Mouse (Mus musculus) midbrain, embryonic 14.5 days (tissue): ENCODE data around the gene Gtpbp2. TPM values are rescaled to one million over a fixed set of nuclear protein-coding genes. Genes with fewer than 3 reads are reported as not detected.

Source experiments
- ATAC-seq: fragments of 200-750 bp; cut with Nextera tagmentation; 2 replicates; pipeline ENCODE4 v1.8.0; 2017; ENCODE audit warnings: moderate number of reproducible peaks, moderate library complexity; ENCODE audit not compliant: low FRiP score, low TSS enrichment
- DNase-seq: peaks from one replicate; pipeline ENCODE4 v3.0.0-alpha.2; 2015
- H3K27ac ChIP-seq: fragments of 300-500 bp; sonication (generic); replicated peaks from 2 replicates; pipeline ENCODE4 v1.5.1; 2014; ENCODE audit warnings: mild to moderate bottlenecking, low read depth, low read length, moderate library complexity
- H3K27me3 ChIP-seq: fragments of 300-500 bp; sonication (generic); 2 replicates; pipeline ENCODE4 v1.6.1; 2014; ENCODE audit warnings: low read length, control low read depth, mixed read lengths; ENCODE audit not compliant: control insufficient read depth, insufficient read depth
- H3K36me3 ChIP-seq: fragments of 300-500 bp; sonication (generic); 2 replicates; pipeline ENCODE4 v1.6.1; 2014; ENCODE audit warnings: low read length, control low read depth; ENCODE audit not compliant: control insufficient read depth, insufficient read depth
- H3K4me1 ChIP-seq: fragments of 300-500 bp; sonication (generic); 2 replicates; pipeline ENCODE4 v1.6.1; 2014; ENCODE audit warnings: mild to moderate bottlenecking, antibody characterized with exemption, low read length, control low read depth; ENCODE audit not compliant: control insufficient read depth, insufficient read depth
- H3K4me2 ChIP-seq: fragments of 300-500 bp; sonication (generic); 2 replicates; pipeline ENCODE4 v1.6.1; 2014; ENCODE audit warnings: mild to moderate bottlenecking, low read length, moderate library complexity
- H3K4me3 ChIP-seq: fragments of 300-500 bp; sonication (generic); replicated peaks from 2 replicates; pipeline ENCODE4 v1.5.1; 2014; ENCODE audit warnings: low read depth, low read length
- H3K9ac ChIP-seq: fragments of 300-500 bp; sonication (generic); replicated peaks from 2 replicates; pipeline ENCODE4 v1.6.1; 2014; ENCODE audit warnings: mild to moderate bottlenecking, low read length, moderate library complexity
- H3K9me3 ChIP-seq: fragments of 300-500 bp; sonication (generic); 2 replicates; pipeline ENCODE4 v1.6.1; 2016; ENCODE audit warnings: low read length, control low read depth, mixed read lengths; ENCODE audit not compliant: control insufficient read depth
- WGBS: fragments of 180-500 bp; shearing (Covaris S2); extraction: QIAGEN DNeasy Blood & Tissue Kit; methylation state at CpG from one replicate; pipeline ENCODE4 v1.1.7; 2014; 5-methylcytosine and 5-hydroxymethylcytosine counted together
- polyA plus RNA-seq: library from polyadenylated mRNA; unstranded; fragments of >200 nt; fragmentation: Nextera tagmentation; extraction: Ambion mirVana; gene quantifications from 2 replicates; pipeline ENCODE4 v1.2.1, GENCODE M21; 2014

The Gtpbp2 gene
- polyA plus RNA-seq, 1 experiment from 2014 or later, result 27.2 TPM

DNA sequence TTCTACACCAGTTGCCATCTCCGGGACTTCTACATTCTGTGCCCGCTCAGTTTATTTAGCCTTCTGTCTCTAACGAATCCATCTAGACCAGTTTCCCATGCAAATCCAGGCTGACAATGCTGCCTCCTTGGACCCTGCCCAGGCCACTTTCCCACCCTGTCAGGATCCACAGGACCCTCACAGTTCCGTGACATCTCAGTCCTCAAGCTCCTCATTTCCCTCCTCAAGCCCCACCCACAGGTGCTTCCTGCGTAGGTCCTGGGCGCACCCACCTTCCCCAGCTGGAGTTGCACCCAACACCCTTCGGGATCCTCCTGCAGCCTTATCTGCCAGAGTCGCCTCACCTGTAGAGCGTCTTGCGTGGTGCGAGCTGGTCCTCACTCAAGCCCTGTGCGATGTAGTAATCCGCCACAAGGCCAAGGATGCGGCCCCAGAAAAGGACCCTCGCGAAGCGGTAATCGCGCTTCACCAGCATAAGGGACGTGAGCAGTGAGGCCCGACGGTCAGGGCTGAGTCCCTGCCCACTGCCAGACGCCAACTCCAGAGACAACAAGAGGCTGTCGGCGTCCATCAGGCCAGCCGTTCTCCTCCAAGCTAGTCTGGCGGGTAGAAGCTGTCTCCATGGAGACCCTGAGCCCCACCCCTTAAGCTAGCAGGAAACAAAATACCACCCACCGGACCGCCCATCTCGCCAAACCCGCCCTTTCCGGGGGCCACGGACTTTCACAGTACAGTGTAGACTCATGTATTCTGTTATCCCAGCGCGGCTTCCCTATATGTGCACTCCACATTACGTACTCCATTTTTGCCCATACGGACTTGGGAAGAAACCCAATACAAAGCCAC, 17.0 kb upstream of the Gtpbp2 start, which contains the start of gene Rsph9:
Gene Rsph9, minus strand, starts transcription at position 639 of the 846 bp plus-strand sequence.
- peaks cover 11% of the 10 kb centered on the region for H3K4me1 ChIP-seq
- peak; percentile 85 for DNase-seq
- peak within 1 kb of the TSS; percentile 67 for H3K4me2 ChIP-seq
- no peaks in the 10 kb centered on the region for H3K9me3 ChIP-seq
- peak within 1 kb of the TSS; percentile 55 for H3K9ac ChIP-seq
- H3K4me3 ChIP-seq, result peak within 1 kb of the TSS; percentile 45
- peaks cover 29% of the 10 kb centered on the region for H3K36me3 ChIP-seq
- ATAC-seq, result peak; percentile 85
- no peaks in the 10 kb centered on the region for H3K27me3 ChIP-seq
- H3K27ac ChIP-seq, result peak within 1 kb of the TSS; percentile 49; the same call in 1 of the 2 replicates
- WGBS, result 8% methylated on average over 37 of the region's 37 CpGs

GRCm38 (mm10) chr17:46152847-46153782, 7.7 kb upstream of the Gtpbp2 start, which contains the start of gene Mad2l1bp:
Gene Mad2l1bp (minus strand): TSS chr17:46153553.
- WGBS, result 8% methylated on average over 33 of the region's 33 CpGs
- peak within 1 kb of the TSS; percentile 91 for H3K4me2 ChIP-seq
- no peaks in the 10 kb centered on the region for H3K9me3 ChIP-seq
- DNase-seq (peak; percentile 95), ATAC-seq (peak; percentile 90)
- H3K27ac ChIP-seq, result peak within 1 kb of the TSS; percentile 66
- H3K36me3 ChIP-seq, result peaks cover 11% of the 10 kb centered on the region
- H3K9ac ChIP-seq, result peak within 1 kb of the TSS; percentile 72
- H3K4me3 ChIP-seq, result peak within 1 kb of the TSS; percentile 57
- H3K4me1 ChIP-seq, result peaks cover 9% of the 10 kb centered on the region
- no peaks in the 10 kb centered on the region for H3K27me3 ChIP-seq

- H3K27me3 ChIP-seq, result no peaks in the 10 kb centered on the region
- no peak for ATAC-seq
- H3K4me3 ChIP-seq, result no peak overlapping the region
- WGBS, result 93% methylated on average over 3 of the region's 3 CpGs
- H3K36me3 ChIP-seq, result 0 out of 2 replicates have a peak, but pooled peaks cover 3% of the 10 kb centered on the region
- no peaks in the 10 kb centered on the region for H3K9me3 ChIP-seq
- H3K4me1 ChIP-seq, result peaks cover 9% of the 10 kb centered on the region
- DNase-seq, result no peak
- no peak overlapping the region for H3K27ac ChIP-seq
- no peak overlapping the region for H3K4me2 ChIP-seq
- H3K9ac ChIP-seq, result no peak overlapping the region
Observed at GRCm38 (mm10) chr17:46154336-46154735, 6.5 kb upstream of the Gtpbp2 start.

DNA sequence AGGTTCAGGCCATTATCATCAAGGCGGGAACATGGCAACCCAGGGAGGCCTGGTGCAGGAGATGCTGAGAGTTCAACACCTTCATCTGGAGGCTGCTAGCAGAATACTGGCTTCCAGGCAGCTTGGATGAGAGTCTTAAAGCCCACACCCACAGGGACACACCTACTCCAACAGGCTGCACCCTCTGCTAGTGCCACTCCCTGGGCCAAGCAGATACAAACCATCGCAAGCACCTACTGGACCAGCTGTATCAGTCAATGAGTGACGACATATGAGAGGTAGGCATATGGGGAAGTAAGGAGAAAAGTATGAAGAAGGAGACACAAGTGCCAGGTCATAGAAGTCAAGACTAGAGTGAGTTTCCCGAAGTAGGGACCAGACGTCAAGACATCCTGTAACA, 4.2 kb upstream of the Gtpbp2 start:
- WGBS, result 86% methylated on average over 5 of the region's 5 CpGs
- no peak overlapping the region for H3K9ac ChIP-seq
- no peak overlapping the region for H3K4me3 ChIP-seq
- H3K27ac ChIP-seq, result no peak overlapping the region
- ATAC-seq, result no peak
- H3K4me2 ChIP-seq, result no peak overlapping the region
- DNase-seq, result no peak
- no peaks in the 10 kb centered on the region for H3K36me3 ChIP-seq
- H3K4me1 ChIP-seq, result peaks cover 11% of the 10 kb centered on the region
- H3K27me3 ChIP-seq, result no peaks in the 10 kb centered on the region
- no peaks in the 10 kb centered on the region for H3K9me3 ChIP-seq

- no peak overlapping the region for H3K4me2 ChIP-seq
- no peak overlapping the region for H3K27ac ChIP-seq
- H3K9me3 ChIP-seq, result no peaks in the 10 kb centered on the region
- H3K27me3 ChIP-seq, result no peaks in the 10 kb centered on the region
- ATAC-seq, result no peak
- no peak overlapping the region for H3K9ac ChIP-seq
- peaks cover 16% of the 10 kb centered on the region for H3K4me1 ChIP-seq
- 87% methylated on average over 8 of the region's 8 CpGs for WGBS
- DNase-seq, result no peak
- H3K36me3 ChIP-seq, result no peaks in the 10 kb centered on the region
- H3K4me3 ChIP-seq, result no peak overlapping the region
Observed at GRCm38 (mm10) chr17:46157131-46157530, 3.7 kb upstream of the Gtpbp2 start.

- H3K27ac ChIP-seq, result no peak overlapping the region
- peaks cover 14% of the 10 kb centered on the region for H3K4me1 ChIP-seq
- no peak for ATAC-seq
- no peaks in the 10 kb centered on the region for H3K27me3 ChIP-seq
- no peaks in the 10 kb centered on the region for H3K9me3 ChIP-seq
- 71% methylated on average over 2 of the region's 2 CpGs for WGBS
- no peak overlapping the region; the same call in 1 of the 2 replicates for H3K4me2 ChIP-seq
- no peak overlapping the region for H3K9ac ChIP-seq
- DNase-seq, result no peak
- peaks cover 6% of the 10 kb centered on the region; the same call in 1 of the 2 replicates for H3K36me3 ChIP-seq
- no peak overlapping the region for H3K4me3 ChIP-seq
Observed at GRCm38 (mm10) chr17:46159236-46159635, 1.6 kb upstream of the Gtpbp2 start.

DNA sequence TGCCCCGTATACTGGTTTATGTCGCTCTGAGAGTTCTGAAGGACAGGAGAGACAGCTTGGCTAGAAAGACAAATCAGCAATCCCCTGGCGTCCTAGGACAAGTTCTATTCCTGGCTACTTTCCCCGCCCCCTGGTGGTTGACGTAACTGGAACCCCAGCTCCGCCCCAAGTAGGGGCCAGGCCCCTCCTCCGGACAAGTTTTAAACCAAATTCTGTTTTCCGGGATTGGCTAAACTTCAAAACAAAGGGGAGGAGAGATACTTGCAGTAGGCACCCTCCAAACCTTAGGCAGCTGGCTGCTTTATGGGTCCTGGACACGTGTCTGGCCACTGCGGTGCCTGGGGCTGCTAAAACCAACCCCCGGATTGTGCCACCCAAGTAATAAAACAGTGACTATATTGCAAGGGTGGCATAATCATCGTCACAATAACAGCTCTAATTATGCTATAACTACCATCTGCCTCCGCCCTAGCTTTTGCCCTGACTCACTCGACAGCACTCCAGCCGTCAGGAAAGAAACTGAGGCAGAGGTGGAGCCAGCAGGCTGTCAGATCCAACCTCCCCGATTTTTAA, 656 bp upstream of the Gtpbp2 start:
- H3K27ac ChIP-seq, result peak overlapping the region; percentile 64; the same call in 1 of the 2 replicates
- H3K4me2 ChIP-seq, result peak overlapping the region; percentile 78
- no peaks in the 10 kb centered on the region for H3K9me3 ChIP-seq
- H3K36me3 ChIP-seq, result peaks cover 14% of the 10 kb centered on the region
- peak overlapping the region; percentile 79 for H3K4me3 ChIP-seq
- WGBS, result under 1% methylated on average over 16 of the region's 16 CpGs
- no peaks in the 10 kb centered on the region for H3K27me3 ChIP-seq
- DNase-seq (peak; percentile 87), ATAC-seq (peak; percentile 62)
- H3K9ac ChIP-seq, result peak overlapping the region; percentile 43; the same call in 1 of the 2 replicates
- H3K4me1 ChIP-seq, result peaks cover 14% of the 10 kb centered on the region

- H3K4me2 ChIP-seq, result peak overlapping the region; percentile 78
- peaks cover 14% of the 10 kb centered on the region for H3K4me1 ChIP-seq
- ATAC-seq (peak; percentile 43; the same call in 1 of the 2 replicates), DNase-seq (peak; percentile 69)
- peak overlapping the region; percentile 86 for H3K9ac ChIP-seq
- H3K27ac ChIP-seq, result peak overlapping the region; percentile 77
- H3K27me3 ChIP-seq, result no peaks in the 10 kb centered on the region
- no peaks in the 10 kb centered on the region for H3K9me3 ChIP-seq
- under 1% methylated on average over 19 of the region's 19 CpGs for WGBS
- H3K4me3 ChIP-seq, result peak overlapping the region; percentile 79
- H3K36me3 ChIP-seq, result peaks cover 24% of the 10 kb centered on the region
Observed at GRCm38 (mm10) chr17:46161179-46161578, 347 bp downstream of the Gtpbp2 start.
